Mouse (Mus musculus) 3134 (cell line): ENCODE measurements at regions not wholly inside any gene's neighbourhood (a gene's known extent, or its start where the extent isn't known, plus 50 kb on each side); places are given as distances from the start of the nearest gene placed in this dataset.

Experiments
- DNase-seq: peaks from one replicate; pipeline ENCODE4 v3.0.0-alpha.2; 2011; ENCODE audit warnings: low spot score; ENCODE audit not compliant: insufficient read length; ENCODE audit errors: extremely low read depth

DNA sequence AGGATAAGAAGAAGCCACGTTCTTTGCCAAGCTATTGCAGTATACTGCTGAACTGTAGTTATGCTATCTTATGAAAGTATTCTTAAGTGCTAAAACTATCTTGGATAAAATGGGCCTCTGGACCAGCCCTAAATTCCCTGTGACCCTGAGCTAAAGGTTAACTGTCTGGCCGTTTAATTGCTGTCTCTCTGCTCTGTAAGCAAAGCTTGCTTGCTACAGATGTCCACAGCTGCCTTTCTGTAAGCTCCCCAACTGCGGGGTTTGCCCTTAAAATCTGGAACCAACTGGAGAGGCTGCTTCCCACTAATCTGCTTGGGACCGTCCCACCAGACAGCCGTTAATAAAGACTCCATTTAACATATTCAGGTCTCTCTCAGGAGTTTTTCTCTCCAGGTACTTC is 73.2 kb upstream of the 1700021F07Rik start:
- DNase-seq, result no peak

DNA sequence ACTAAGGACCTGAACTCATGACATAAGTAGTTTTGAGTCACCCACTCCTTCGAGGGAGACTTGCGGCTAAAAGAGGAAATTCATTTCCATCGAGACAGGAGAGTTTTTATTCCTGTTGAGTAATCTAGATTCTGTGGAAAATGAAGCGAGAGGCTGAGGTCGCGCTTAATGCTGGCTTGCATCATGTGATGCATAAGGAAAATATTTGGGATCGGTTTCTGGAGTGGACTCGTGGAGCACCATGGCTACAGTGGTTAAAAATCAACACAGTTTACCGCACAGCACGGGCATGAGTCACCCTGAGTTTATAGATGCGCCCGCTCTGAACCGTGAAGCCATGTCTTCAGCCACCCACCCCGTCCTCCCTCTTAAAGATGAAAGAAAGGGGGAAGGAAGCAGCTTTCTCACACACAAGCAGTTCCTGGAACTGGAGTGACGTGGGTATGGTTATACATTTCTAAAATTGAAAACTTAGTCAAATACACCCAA is 70.3 kb upstream of the 1700021F07Rik start:
- peak; percentile 74 for DNase-seq

DNA sequence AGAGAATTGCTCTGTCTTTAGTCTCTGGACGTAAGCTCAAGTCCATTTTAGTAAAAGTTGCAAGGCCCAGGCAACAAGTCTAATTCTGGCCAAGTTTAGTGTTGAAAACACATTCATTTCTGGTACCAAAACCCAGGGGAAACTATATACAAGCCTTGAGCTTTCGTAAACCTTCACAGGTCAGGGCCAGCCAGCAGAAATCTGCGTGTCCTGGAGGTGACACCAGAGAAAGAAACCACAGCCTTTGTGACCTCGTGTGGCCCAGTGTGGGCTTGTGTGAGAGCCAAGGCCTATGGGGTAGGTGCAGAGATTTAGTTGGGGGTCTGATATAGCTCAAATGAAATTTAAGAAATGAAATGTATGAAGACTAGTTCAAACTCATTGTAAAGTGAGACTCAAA is 69.6 kb upstream of the 1700021F07Rik start:
- no peak for DNase-seq

DNA sequence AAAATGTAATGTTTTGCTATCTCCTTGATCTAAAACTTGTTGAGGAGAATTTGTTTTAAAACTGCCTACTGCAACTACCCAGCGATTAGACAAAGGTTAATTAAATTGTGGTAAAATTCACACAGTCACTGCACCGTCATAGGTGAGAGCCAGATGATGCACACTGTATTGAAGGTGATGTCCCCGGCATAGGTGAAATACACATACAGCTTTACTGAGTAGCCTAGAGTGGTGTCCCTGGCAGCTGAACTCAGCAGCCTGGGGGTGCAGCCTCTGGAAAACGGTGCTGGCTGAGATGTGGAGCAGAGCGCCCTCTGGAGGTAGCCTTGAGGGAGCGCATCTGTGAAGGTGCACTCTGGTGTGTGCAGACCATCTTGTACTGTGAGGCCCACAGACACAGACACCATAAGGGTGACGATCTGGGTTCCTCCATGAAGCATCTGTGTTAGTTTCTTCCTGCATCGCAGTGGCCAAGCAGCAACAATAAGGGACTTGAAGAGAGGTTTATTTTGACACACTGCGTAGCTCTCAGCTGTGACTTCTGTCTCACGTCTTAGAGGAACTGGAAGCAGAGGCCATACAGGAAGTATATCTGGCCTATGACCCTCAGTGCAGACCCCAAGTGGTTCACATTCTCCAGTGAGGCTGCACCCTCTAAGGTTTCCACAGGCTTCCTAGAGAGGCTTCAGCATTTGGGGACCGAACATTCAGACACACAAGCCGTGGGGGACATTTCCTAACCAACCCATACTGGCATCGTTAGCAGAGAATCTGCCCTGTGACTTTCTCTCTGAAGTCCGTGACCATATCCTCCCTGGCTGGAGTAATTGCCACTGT is 68.6 kb upstream of the 1700021F07Rik start:
- no peak for DNase-seq

DNA sequence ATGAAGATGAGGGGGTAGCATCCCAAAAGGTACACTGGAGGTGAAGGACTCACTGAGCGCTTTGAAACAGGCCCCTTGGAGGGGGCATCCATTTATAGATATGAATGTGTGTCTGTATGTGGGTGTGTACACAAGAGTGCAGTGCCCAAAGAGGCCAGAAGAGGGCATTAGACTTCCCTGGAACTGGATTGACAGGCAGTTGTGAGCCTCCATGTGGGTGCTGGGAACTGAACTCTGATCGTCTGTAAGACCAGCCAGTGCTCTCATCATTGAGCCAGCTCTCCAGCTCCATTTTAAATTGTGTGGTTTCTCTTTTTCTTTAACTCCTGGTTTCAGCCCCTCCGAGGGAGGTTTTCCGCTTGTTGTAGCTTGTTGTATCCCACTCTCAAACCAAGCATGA is 67.6 kb upstream of the 1700021F07Rik start:
- DNase-seq, result no peak

DNA sequence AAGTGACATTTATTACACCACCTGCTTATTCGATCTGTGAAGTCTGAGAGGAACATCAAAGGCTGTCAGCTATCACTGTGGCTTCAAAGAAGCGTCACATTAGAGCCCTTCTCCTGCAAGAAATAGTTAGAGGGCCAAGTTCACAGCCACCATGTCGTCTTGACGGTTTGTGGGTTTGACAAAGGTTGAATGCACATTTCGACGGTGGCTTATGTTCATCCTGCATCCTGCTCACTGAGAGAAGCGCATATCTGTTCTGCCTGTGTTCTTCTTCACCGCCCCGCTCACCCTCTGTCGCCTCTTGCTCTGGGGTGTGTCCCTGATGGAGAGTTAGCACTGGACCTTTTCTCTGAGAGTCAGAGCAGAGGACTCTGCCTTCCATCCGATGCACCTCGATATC is 67.2 kb upstream of the 1700021F07Rik start:
- no peak for DNase-seq

DNA sequence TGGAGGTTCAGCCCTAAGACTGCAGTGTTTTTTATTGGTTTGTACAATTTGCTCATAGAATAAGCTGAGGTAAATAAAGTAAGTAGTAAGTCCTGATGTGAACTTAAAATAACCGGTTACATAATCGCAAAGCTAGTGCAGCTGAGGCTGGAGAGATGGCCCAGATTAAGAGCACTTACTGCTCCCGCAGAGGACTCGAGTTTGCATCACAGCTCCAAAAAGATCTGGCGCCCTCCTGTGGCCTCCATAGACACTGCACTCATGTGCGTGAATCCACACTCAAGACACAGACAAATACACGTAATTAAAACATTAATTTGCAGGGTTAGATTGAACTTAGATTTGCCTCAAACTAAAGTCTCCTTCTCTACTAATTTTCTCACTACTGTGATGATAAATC is 66.3 kb upstream of the 1700021F07Rik start:
- no peak for DNase-seq

DNA sequence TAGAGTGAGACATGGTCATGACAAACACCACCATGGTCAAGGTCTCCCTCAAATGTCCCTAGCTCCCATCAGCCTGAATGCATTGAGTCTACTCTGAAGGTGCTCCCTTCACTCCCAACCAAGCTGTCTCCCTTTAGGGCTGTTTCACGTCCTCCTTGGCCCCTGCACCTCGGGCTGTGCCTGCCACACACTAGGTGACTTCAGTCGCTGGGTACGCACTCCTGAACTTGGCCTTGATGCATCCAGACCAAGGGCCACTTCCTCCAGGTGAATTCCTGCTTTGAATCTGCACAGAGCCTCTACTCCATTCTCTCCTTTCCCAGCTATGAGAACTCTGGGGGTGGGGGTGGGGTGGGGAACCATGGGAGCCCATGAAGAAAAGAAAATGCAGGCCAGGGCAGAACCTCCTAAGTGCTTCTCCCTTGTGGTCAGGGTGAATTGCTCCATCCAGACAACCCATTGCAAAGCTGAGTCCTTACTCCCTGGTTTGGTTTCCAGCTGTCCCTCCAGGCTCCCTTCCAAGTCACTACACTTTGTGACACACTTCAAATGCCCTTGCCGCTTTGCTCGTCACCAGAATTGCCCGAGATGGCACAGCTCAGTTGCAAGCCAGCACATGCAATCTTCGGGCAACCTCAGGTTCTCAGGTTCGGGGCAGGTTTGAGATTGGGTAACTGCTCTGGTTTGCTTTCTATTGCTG is 65.3 kb upstream of the 1700021F07Rik start:
- DNase-seq, result no peak

DNA sequence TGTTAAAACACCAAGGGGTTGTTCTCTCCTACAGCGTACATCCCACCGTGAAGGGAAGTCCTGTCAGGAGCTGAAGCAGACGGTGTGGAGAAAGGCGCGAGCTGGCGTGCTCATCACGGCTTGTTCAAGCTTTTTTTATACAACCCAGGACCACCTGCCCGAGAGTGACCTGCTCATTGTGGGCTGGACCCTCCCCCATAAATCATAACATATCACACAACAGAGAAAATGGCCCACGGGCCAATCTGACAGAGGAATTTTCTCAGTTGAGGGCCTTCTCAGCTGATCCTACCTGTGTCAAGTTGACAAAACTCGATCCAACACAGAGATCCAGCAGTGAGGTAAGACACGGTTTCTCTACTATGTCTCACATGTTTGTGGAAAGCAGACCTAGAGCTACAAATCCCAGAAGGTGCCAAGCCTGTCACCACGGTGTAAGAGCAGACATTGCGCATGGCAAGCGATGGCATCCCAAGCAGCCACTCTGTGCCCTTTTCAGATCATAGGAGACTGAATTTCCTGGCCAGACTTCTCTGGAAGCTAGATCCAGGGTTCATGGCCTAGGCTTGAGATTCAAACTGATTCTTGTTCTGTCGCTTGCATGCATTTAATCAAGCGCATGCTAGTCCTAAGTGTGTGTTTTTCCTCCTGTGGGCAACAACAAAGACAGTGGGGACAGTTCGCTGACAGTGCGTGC is 64.6 kb upstream of the 1700021F07Rik start:
- DNase-seq, result no peak

DNA sequence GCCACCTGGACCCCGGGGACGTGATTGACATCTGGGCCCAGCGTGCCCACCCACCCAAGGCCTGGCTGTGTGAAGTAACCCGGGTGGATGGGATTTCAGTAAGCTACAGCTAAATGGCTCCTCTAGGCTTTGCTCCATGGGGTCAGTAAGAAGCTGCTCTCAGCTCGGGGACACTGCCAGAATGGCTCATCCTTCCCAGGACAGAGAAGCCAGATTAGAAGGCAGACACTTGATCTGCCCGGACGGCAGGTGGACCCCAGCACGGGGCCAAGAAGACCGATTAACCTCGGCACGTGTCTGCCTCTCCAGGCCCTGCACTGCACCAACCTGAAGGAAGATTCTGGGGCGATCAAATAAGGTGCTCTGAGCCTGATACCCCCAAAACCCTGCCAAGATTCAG is 63.5 kb upstream of the 1700021F07Rik start:
- no peak for DNase-seq

DNA sequence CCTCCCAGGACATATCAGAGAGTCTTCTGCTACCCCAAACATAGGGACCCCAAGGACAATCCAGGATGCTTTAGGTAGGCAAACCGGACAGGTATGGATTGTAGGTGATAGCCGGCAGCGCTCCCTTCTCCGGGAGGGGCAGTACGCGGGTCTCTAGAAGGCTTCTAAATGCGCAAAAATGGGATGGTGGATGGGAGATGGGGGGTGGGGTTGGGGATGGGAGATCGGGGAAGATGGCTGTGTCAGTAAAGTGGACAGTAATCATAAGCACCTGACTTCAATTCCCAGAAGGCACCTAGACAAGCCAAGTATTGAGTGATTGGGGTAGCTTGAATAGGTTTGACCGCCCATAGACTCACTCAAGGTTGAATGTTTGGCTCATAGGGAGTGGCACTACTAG is 59.1 kb upstream of the 1700021F07Rik start:
- no peak for DNase-seq

DNA sequence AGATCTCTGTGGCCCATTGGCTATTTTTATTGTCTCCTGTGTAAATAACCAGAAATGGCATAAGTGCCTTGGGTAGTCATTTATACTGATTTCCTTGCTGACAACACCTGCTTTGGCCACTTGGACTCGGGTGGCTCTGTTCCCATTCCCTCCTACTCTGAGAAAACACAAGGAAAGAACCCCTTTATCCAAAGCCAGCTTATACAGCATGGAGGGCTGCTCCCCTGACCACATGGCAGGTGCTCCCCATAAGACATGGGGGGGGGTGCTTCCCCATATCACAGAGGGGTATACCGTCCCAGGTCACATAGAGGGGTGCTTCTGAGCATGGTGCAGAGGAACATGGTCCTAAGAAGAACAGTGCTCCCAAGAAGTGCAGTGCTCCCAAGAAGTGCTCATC is 57.8 kb upstream of the 1700021F07Rik start:
- no peak for DNase-seq

DNA sequence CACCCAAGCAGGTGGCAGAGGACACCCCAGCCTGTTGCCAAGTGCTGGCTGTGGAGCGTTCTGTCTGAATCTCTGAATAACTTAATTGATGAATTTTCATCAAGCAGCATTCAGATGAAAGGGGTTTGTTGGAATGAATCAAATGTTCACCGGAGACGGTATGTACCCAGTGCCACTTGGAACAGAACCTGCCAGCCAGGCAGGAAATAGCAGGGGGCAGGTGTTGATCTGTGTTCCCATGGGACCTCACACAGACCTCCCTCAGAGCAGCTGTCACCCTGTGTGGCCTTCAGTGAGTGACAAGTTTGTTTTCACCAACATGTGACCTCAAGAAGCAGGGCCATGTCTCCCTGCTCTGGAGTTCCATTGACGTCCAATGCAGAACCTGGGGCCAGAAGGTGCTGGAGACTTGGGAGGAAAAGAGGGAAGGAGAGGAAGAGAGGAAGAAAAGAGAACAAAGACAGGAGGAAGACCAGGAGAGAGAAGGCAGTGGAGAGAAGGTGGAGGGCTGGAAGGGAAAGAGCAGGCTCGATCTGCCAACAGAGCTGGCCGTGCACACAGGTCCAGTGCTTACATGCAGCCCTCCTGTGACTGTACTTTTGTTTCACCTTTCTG is 57.3 kb upstream of the 1700021F07Rik start:
- no peak for DNase-seq

DNA sequence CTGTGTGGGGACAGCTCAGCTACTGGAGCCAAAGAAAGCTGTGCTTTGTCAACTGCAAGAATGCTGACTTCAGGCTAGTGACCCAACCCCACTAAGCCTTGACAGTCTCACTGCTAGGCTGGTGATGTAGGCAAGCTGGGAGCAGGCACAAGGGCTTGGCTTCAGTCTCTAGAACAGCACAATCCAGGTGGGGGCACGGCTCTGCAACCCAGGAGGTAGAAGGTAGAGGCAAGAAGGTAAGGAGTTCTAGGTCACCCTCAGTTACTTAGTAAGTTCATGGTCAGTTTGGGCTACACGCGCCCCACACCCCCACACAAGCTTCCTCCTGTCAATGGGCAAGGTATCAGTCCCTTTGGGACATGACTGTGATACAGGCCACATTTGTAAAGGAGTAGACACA is 54.2 kb upstream of the 1700021F07Rik start:
- no peak for DNase-seq

DNA sequence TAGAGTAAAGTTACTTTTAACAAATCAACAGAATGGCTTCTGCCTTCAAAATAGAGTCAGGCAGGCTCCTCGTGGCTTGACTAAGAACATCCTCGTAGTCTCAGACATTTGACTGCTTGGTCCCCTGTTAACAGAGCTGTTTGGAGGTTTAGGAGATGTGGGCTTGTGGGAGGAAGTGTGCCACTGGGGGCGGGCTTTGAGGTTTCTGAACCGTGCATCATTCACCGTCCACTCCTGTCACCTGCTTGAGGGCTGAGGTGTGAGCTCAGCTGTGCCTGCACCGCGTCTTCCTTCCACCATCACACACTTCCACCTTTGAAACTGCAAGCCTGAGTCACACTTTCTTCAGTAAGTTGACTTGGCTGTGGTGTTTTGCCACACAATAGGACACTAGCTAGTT is 52.6 kb upstream of the 1700021F07Rik start:
- no peak for DNase-seq
